Mouse (Mus musculus): Measurements from ENCODE around the gene Dcaf7.

Dcaf7 gene

GRCm38 (mm10) chr11:106044349-106044748 lies 7.7 kb downstream of the Dcaf7 start:
- DNase-seq (ENCODE audit: extremely low read depth, insufficient read length, low spot score) = no peak

GRCm38 (mm10) chr11:106045256-106045655 lies 8.6 kb downstream of the Dcaf7 start:
- DNase-seq (ENCODE audit: extremely low read depth, insufficient read length, low spot score) = no peak

DNA sequence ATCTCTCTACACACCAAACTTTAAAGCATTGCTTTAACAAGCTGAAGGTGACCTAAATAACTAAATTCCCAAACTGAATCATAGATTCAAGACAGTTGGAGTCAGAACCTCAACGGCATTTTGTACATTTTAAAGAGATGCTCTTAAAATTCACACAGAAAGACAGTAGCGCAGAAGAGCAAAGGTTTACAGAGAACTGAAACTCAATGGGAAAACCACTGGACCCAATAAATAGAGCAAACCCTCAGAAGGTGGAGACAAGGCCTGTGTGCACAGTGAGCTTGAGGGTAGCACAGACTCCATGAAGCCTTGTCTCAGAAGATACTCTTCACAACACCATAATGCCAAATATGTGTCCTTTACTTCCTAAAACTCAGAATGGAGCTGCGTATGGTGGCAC lies 9.1 kb downstream of the Dcaf7 start:
- DNase-seq (ENCODE audit: extremely low read depth, insufficient read length, low spot score) = no peak

- no peak for DNase-seq (ENCODE audit: extremely low read depth, insufficient read length, low spot score)
Measured at GRCm38 (mm10) chr11:106046584-106046983, 9.9 kb downstream of the Dcaf7 start.

DNA sequence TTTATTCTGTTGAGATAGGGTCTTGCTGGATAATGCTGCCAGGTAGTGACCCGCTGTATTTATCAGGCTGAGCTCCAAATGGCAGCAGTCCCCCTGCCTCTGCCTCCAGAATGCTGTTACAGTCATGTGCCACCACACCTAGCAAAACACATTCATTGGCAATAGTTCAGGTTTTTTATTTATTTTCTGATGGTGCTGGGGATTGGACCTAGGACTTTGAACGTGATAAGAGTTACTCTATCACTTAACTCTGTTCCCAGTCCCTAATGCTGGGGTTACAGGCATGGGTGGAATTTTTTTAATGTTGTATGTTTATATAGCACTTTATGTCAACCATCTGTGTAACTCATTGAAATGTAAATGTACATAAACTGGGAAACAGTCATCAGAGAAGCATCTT lies 17.2 kb downstream of the Dcaf7 start:
- no peak for DNase-seq (ENCODE audit: extremely low read depth, insufficient read length, low spot score)

- DNase-seq (ENCODE audit: extremely low read depth, insufficient read length, low spot score) = no peak
Measured at GRCm38 (mm10) chr11:106054600-106054999, 17.9 kb downstream of the Dcaf7 start.

GRCm38 (mm10) chr11:106055341-106055740 lies 18.7 kb downstream of the Dcaf7 start:
- DNase-seq (ENCODE audit: extremely low read depth, insufficient read length, low spot score) = no peak

DNA sequence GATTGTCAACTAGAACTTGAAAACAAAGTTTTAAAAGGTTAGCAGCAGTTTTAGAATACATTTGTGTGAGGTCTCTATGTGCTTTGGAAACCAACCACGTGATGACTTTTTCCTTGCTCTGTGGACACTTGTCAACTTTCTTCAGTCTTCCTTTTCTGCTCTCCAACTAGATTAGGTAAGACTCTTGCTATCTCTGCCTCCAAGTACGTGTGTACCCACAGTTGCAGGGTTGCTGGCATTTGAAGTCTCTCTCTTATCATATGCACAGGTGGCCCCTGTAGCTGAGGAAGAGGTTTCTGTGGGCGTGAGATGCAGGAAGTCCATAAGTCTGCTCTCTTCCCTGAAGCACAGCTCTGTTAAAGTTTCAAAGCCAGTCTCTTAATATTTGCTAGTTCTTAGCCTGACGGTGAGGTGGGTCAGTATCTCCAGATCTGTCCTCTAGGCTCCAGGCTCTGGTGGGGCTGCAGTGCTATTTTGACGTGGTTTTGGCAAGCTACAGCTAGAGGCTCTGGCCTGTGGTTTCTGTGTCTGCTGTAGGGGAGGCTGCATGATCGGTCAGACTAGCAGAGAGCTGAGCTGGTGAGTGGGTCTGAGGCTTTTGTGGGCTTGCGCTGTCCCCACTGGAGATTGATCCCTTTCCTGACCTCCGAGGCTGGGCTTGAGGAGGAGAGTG lies 20.3 kb downstream of the Dcaf7 start:
- DNase-seq (ENCODE audit: extremely low read depth, insufficient read length, low spot score) = no peak

- DNase-seq (ENCODE audit: extremely low read depth, insufficient read length, low spot score) = no peak
Measured at GRCm38 (mm10) chr11:106058020-106058419, 21.3 kb downstream of the Dcaf7 start.

GRCm38 (mm10) chr11:106060549-106060948 lies 23.9 kb downstream of the Dcaf7 start:
- no peak for DNase-seq (ENCODE audit: extremely low read depth, insufficient read length, low spot score)

DNA sequence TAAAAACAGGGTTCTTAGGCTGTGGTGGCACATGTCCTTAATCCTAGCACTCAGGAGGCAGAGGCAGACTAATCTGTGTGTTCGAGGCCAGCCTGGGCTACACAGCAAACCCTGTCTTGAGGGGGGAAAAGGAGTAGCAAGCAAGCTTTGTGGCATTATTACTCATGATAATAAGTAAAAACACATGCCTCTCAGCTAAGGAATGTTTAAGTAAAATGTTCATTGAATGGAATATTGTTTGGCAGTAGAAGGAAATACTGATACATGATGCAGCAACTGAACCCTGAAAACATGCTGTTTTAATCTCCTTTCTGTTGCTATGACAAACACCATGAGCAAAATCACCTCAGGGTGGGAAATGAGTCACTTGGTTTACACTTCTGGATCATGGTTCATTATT lies 24.6 kb downstream of the Dcaf7 start:
- DNase-seq (ENCODE audit: extremely low read depth, insufficient read length, low spot score) = no peak

DNA sequence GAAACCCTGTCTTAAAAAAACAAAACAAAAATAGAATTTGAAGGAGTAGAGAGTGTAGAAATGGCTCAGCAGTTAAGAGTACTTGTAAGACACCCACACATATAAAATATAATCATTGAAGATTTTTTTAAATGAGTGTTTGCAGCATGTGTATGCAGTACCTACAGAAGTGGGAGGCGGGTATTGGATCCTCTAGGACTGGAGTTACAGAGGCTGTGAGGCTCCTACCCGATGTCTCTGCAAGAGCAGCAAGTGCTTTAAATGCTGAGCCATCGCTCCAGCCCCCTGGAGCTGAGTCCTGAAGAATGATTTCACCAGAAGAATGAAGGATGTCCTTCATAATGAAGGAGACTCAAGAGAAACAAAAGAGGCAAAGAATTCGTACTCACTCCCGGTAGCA lies 27.1 kb downstream of the Dcaf7 start:
- no peak for DNase-seq (ENCODE audit: extremely low read depth, insufficient read length, low spot score)

- no peak for DNase-seq (ENCODE audit: extremely low read depth, insufficient read length, low spot score)
Measured at GRCm38 (mm10) chr11:106065073-106065922, 28.6 kb downstream of the Dcaf7 start.

GRCm38 (mm10) chr11:106065923-106066571 lies 29.4 kb downstream of the Dcaf7 start, which contains the start of gene Taco1:
Gene Taco1, plus strand, starts transcription at chr11:106066061.
- peak; percentile 94 for DNase-seq (ENCODE audit: extremely low read depth, insufficient read length, low spot score)

DNA sequence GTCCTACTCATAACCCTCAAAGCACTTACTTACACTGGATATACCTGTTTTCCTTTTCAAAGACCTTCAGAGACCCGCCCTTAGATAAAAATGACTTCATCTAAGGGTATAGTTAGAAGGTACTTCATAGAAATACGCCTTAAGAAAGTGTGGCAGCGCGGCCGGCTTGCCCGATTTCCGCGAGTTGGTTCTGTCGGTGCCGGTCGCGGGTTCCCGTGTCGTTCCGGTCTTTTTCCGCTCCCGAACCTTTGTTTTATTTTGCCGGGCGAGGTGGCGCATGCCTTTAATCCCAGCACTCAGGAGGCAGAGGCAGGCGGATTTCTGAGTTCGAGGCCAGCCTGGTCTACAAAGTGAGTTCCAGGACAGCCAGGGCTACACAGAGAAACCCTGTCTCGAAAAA lies 29.9 kb downstream of the Dcaf7 start:
- peak; percentile 83 for DNase-seq (ENCODE audit: extremely low read depth, insufficient read length, low spot score)

GRCm38 (mm10) chr11:106073774-106074173 lies 37.1 kb downstream of the Dcaf7 start:
- DNase-seq (ENCODE audit: extremely low read depth, insufficient read length, low spot score) = no peak

DNA sequence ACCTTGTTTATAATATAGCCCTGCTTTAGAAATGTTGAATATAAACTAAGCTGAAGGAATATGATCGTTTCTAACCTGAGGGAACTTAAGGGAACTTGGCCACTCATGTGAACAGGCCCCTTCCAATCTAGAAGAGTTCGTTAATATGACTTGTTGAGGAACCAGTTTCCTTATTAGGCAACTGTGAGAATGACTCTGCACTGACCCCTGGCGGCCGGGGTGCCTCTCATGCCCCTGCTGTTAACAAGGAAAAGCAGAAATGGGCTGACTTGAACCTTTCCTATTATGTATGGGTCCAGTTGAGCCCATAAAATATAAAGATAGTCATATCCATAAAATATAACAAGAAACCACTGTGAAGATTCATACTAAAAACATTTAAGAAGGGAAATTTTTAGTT lies 39.6 kb downstream of the Dcaf7 start:
- DNase-seq (ENCODE audit: extremely low read depth, insufficient read length, low spot score) = peak; percentile 43

DNA sequence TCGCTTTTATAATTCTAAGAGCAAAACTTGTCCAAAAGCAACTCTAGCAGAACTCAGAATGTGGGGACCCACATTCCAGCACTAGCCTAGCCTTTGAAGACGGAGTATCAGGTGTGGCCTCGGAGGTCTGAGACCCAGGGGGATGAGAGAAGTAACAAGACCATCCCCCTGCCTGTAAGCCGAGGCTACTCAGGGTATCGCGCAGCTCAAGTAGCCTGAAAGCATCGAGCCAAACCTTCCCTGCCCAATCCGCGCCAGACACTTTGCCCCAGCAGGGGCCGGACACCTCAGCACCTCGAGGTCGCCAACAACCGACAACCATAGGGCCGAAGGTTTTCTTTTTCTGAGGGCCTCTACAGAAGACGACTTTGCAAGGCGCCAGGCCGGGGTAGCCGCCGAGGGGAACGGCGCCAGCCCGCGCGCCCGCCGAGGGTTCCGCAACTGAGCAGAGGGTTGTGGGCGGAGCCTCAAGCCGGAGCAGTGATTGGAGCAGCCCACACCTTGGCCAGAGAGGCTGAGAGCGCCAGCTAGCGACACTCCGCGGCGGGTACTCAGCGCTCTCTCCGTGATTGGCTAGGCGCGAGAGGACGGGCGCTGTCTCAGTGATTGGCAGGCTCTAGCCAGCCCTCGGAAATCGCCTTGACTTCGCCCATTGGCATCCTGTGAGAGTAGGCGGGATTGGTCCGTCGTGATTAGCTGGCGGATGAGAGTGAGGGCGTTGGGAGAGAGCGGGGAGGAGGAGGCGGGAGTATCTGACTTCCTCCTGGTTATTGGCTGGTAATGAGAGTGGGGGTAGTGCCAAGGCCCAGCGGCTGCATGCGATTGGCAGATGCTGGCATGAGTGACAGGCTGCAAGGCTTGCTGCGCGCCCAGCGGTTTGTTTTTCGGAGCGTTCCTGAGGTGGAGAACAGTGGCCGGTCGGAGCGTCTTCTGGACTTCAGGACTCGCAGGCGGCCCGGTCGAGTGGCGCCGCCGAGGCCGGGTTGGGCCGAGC lies 47.3 kb downstream of the Dcaf7 start, which contains the start of gene Map3k3:
TSS of gene Map3k3 (plus strand) at position 906 of the 994 bp plus-strand sequence.
- peak; percentile 99 for DNase-seq (ENCODE audit: extremely low read depth, insufficient read length, low spot score)

DNA sequence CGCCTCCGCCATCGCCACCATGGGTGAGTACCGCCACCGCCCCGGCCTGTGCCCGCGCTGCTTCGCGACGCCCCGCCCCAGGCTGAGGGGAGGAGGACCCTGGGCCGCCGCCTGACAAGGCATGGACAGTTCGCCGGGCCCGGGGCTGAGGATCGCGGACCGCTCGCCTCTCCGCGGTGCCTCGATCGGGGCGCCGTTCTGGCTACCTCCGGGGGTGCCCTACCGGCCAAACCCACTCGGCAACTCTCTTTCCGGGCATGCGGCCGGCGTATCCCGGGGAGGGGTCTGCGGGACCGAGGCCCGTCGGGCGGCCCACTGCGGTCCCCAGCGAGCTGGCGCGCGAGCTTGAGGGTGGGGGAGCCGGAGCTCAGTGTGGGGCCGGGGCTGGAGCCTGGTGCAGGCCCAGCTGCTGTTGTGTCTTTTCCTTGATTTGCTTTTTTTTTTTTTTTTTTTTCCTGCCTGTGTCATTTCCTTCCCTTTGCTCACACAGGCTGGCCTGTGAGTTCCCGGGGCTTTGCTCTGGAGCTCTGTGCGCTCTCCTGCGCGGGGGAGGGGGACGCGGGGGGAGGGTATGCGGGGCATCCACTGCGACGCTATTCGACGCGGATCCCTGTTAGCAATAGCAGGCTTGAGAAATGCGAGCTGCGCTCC lies 48.4 kb downstream of the Dcaf7 start:
- DNase-seq (ENCODE audit: extremely low read depth, insufficient read length, low spot score) = peak; percentile 78

DNA sequence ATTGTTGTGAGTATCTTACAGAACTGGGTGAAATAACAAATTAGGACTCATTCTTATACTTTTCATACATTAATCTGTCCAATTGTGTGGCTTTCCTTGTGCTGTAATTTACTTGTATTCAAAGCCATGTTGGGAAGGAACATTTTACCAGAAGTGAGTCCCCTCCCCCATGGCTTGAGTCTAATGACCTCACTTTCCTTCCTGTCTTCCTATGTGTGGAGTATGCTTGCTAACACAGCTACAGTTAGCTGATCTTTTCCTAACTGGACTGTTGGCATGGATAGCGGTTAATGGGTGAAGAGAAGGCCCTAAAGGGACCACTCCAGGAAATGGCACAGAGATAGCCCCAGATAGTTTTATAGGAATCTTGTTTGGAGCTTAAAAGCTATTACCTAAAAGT lies 61.6 kb downstream of the Dcaf7 start:
- DNase-seq (ENCODE audit: extremely low read depth, insufficient read length, low spot score) = no peak

Measured in 3134 (cell line).